Mouse (Mus musculus): ENCODE results near the gene Paqr4.

- TF ChIP-seq CTCF (IDR thresholded peaks at IDR 0.05; ENCODE audit: low read depth) (no peak), EP300 (IDR thresholded peaks at IDR 0.05; ENCODE audit: low read depth) (no peak)
These were observed 18.1 kb downstream of the Paqr4 start, which contains the start of gene 1520401A03Rik for GRCm38 (mm10) chr17:23722376-23723125.

Measured in heart, postnatal 0 days (tissue).